Mouse (Mus musculus): ENCODE results near the gene Tmem178b. TPM values are rescaled to one million over a fixed set of nuclear protein-coding genes. Genes with fewer than 3 reads are reported as not detected.

The Tmem178b gene
- polyA plus RNA-seq, 1 experiment from 2014 or later, result not detected

DNA sequence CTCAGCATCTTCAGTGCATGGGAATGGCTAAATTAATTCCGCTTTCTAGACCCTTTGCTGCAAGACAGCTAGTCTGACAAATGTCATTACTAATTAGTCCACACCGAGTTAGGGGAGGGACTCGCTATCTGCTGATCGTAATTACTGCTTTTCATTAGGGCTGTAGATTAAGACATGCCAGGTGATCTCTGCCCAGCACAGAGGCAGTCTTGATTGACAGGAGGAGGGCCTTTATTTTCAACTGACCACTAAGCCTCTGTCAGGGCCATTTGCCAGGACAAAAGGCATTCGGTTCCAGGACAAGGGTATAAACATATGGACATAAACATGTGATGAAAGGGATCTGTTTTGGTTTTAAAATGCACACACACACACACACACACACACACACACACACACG, 264.3 kb downstream of the Tmem178b start:
- DNase-seq, result no peak
- no peaks in the 10 kb centered on the region for H3K36me3 ChIP-seq
- ATAC-seq (ENCODE audit: low read depth), result no peak
- H3K27me3 ChIP-seq, result no peaks in the 10 kb centered on the region
- no peaks in the 10 kb centered on the region for H3K9me3 ChIP-seq (replicated peaks)
- no peak overlapping the region for H3K27ac ChIP-seq
- no peak overlapping the region for H3K4me2 ChIP-seq
- H3K9ac ChIP-seq, result no peak overlapping the region
- WGBS (ENCODE audit: insufficient replicate concordance), result 67% methylated on average over 6 of the region's 6 CpGs
- H3K4me3 ChIP-seq (replicated peaks), result no peak overlapping the region
- H3K4me1 ChIP-seq (replicated peaks), result no peaks in the 10 kb centered on the region

GRCm38 (mm10) chr6:40137831-40138520, 264.9 kb downstream of the Tmem178b start:
- Histone ChIP-seq H3K9me3 (replicated peaks) (no peaks in the 10 kb centered on the region), H3K27ac (no peak overlapping the region), H3K36me3 (no peaks in the 10 kb centered on the region), H3K4me2 (no peak overlapping the region), H3K4me1 (replicated peaks) (no peaks in the 10 kb centered on the region), H3K27me3 (no peaks in the 10 kb centered on the region), H3K9ac (no peak overlapping the region), H3K4me3 (replicated peaks) (no peak overlapping the region)
- WGBS (ENCODE audit: insufficient replicate concordance), result 62% methylated on average over 7 of the region's 7 CpGs
- no peak for ATAC-seq (ENCODE audit: low read depth)
- DNase-seq, result no peak

GRCm38 (mm10) chr6:40142582-40142981, 269.5 kb downstream of the Tmem178b start:
- WGBS (ENCODE audit: insufficient replicate concordance), result 22% methylated on average over 5 of the region's 5 CpGs
- DNase-seq (no peak), ATAC-seq (ENCODE audit: low read depth) (no peak)
- Histone ChIP-seq H3K27me3 (no peaks in the 10 kb centered on the region), H3K9ac (no peak overlapping the region), H3K4me1 (replicated peaks) (no peaks in the 10 kb centered on the region), H3K4me2 (no peak overlapping the region), H3K27ac (no peak overlapping the region), H3K36me3 (no peaks in the 10 kb centered on the region), H3K9me3 (replicated peaks) (no peaks in the 10 kb centered on the region), H3K4me3 (replicated peaks) (no peak overlapping the region)

DNA sequence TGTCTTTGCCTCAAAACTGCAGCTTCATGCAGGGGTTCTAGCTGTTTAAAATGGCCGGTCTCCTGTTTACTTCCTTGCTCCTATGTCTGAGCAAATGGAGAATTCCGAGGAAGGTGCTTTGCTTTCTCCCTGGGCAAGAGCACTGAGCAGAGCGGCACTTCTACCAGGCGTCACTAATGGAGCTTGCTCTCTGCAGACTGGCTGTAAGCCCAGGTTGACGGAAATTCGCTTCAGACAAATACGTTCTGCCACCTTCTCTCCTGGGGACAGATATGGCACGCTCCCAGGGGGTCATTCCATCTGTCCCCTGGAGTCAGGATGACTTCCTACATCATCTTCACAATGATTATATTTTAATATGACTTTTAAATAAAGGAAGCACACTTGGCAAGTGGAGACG, 271.3 kb downstream of the Tmem178b start:
- DNase-seq (no peak), ATAC-seq (ENCODE audit: low read depth) (no peak)
- H3K9me3 ChIP-seq (replicated peaks), result no peaks in the 10 kb centered on the region
- no peaks in the 10 kb centered on the region for H3K27me3 ChIP-seq
- H3K27ac ChIP-seq, result no peak overlapping the region
- no peak overlapping the region for H3K4me2 ChIP-seq
- WGBS (ENCODE audit: insufficient replicate concordance), result 57% methylated on average over 9 of the region's 9 CpGs
- H3K36me3 ChIP-seq, result no peaks in the 10 kb centered on the region
- no peaks in the 10 kb centered on the region for H3K4me1 ChIP-seq (replicated peaks)
- no peak overlapping the region for H3K4me3 ChIP-seq (replicated peaks)
- no peak overlapping the region for H3K9ac ChIP-seq

GRCm38 (mm10) chr6:40145601-40146000, 272.5 kb downstream of the Tmem178b start:
- Histone ChIP-seq H3K27me3 (no peaks in the 10 kb centered on the region), H3K36me3 (no peaks in the 10 kb centered on the region), H3K4me2 (no peak overlapping the region), H3K9ac (no peak overlapping the region), H3K4me1 (replicated peaks) (no peaks in the 10 kb centered on the region), H3K4me3 (replicated peaks) (no peak overlapping the region), H3K27ac (no peak overlapping the region), H3K9me3 (replicated peaks) (no peaks in the 10 kb centered on the region)
- no peak for DNase-seq
- 55% methylated on average over 3 of the region's 3 CpGs for WGBS (ENCODE audit: insufficient replicate concordance)
- ATAC-seq (ENCODE audit: low read depth), result no peak

DNA sequence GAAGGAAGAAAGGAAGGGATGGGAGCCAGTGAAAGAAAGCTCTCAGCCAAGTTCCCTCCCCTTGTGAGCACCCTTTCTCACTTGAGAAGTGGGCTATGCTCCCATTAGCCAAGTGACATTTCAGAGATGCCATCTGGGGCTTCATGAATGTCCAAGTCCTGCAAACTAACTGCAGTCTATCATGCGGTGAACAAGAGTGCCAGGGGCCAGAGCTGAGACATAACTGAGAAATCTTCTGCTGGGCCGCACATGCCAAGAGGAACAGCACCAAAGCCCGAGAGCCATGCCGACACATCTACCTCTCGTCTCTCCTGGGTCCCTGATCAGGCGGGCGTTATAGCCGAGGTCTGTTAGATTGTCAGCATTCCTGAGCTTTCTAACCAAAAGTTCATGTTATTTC, 279.2 kb downstream of the Tmem178b start:
- no peak overlapping the region for H3K9ac ChIP-seq
- H3K9me3 ChIP-seq (replicated peaks), result no peaks in the 10 kb centered on the region
- H3K36me3 ChIP-seq, result no peaks in the 10 kb centered on the region
- no peak for DNase-seq
- H3K27me3 ChIP-seq, result no peaks in the 10 kb centered on the region
- WGBS (ENCODE audit: insufficient replicate concordance), result 77% methylated on average over 8 of the region's 8 CpGs
- H3K27ac ChIP-seq, result no peak overlapping the region
- ATAC-seq (ENCODE audit: low read depth), result no peak
- no peak overlapping the region for H3K4me2 ChIP-seq
- H3K4me3 ChIP-seq (replicated peaks), result no peak overlapping the region
- no peaks in the 10 kb centered on the region for H3K4me1 ChIP-seq (replicated peaks)

GRCm38 (mm10) chr6:40161381-40161780, 288.3 kb downstream of the Tmem178b start:
- DNase-seq (no peak), ATAC-seq (ENCODE audit: low read depth) (no peak)
- Histone ChIP-seq H3K4me3 (replicated peaks) (no peak overlapping the region), H3K27me3 (no peaks in the 10 kb centered on the region), H3K27ac (no peak overlapping the region), H3K4me1 (replicated peaks) (no peaks in the 10 kb centered on the region), H3K36me3 (no peaks in the 10 kb centered on the region), H3K4me2 (no peak overlapping the region), H3K9me3 (replicated peaks) (no peaks in the 10 kb centered on the region), H3K9ac (no peak overlapping the region)
- 50% methylated on average over 5 of the region's 5 CpGs for WGBS (ENCODE audit: insufficient replicate concordance)

GRCm38 (mm10) chr6:40173559-40173958, 300.5 kb downstream of the Tmem178b start:
- H3K27ac ChIP-seq, result no peak overlapping the region
- no peaks in the 10 kb centered on the region for H3K36me3 ChIP-seq
- no peak overlapping the region for H3K4me2 ChIP-seq
- no peaks in the 10 kb centered on the region for H3K27me3 ChIP-seq
- H3K9me3 ChIP-seq (replicated peaks), result no peaks in the 10 kb centered on the region
- WGBS (ENCODE audit: insufficient replicate concordance), result 55% methylated on average over 6 of the region's 6 CpGs
- no peak overlapping the region for H3K9ac ChIP-seq
- no peaks in the 10 kb centered on the region for H3K4me1 ChIP-seq (replicated peaks)
- DNase-seq (no peak), ATAC-seq (ENCODE audit: low read depth) (no peak)
- no peak overlapping the region for H3K4me3 ChIP-seq (replicated peaks)

DNA sequence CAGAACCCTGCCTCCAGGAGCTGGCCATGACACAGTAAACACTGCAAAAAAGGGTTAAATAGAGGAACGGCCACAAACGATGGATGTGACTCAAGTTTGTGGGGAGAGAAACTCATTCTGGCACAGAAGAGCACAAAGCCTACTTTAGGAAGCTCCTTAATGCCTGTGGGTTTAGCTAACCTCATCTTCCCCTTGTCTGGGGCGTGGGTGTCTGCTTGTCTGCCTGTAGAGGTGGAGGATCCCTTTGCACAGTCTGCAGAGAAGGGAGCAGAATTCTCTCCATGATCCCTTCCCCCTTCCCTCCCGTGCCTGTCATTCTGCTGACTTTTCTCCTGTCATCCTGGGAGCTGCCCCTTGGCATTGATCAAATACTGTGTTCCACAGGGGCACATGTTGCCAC, 304.8 kb downstream of the Tmem178b start:
- H3K27me3 ChIP-seq, result no peaks in the 10 kb centered on the region
- 33% methylated on average over 4 of the region's 4 CpGs for WGBS (ENCODE audit: insufficient replicate concordance)

DNA sequence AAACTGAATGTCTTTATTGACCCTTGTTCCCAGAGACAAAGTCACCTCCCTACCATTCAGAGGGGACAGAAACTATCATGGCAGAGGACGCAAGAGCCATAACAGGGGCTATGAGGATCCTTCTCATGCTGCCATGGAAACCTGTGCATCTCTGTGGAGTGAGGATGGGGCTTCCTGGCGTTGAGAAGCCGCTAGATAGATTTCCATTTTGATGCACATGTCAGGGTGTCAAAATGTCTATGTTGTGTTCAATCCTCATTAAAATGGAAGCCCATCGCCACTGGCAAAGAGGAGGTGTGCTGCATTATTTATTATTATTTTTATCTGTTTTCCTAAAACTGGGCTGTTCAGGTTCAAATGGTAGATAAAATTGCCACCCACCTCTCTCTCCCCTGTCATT, 307.5 kb downstream of the Tmem178b start:
- no peak overlapping the region for H3K4me2 ChIP-seq
- no peaks in the 10 kb centered on the region for H3K4me1 ChIP-seq (replicated peaks)
- DNase-seq, result no peak
- no peak overlapping the region for H3K4me3 ChIP-seq (replicated peaks)
- H3K27ac ChIP-seq, result no peak overlapping the region
- WGBS (ENCODE audit: insufficient replicate concordance), result 73% methylated on average over 4 of the region's 4 CpGs
- H3K9me3 ChIP-seq (replicated peaks), result no peaks in the 10 kb centered on the region
- H3K9ac ChIP-seq, result no peak overlapping the region
- ATAC-seq (ENCODE audit: low read depth), result no peak
- H3K27me3 ChIP-seq, result no peaks in the 10 kb centered on the region
- H3K36me3 ChIP-seq, result no peaks in the 10 kb centered on the region

More for the DNA sequence above, 304.8 kb downstream of the Tmem178b start:
- no peak overlapping the region for H3K27ac ChIP-seq
- H3K4me2 ChIP-seq, result no peak overlapping the region
- no peak overlapping the region for H3K9ac ChIP-seq
- H3K4me3 ChIP-seq (replicated peaks), result no peak overlapping the region
- H3K36me3 ChIP-seq, result no peaks in the 10 kb centered on the region
- ATAC-seq (ENCODE audit: low read depth) (no peak), DNase-seq (no peak)
- no peaks in the 10 kb centered on the region for H3K9me3 ChIP-seq (replicated peaks)
- H3K4me1 ChIP-seq (replicated peaks), result no peaks in the 10 kb centered on the region

DNA sequence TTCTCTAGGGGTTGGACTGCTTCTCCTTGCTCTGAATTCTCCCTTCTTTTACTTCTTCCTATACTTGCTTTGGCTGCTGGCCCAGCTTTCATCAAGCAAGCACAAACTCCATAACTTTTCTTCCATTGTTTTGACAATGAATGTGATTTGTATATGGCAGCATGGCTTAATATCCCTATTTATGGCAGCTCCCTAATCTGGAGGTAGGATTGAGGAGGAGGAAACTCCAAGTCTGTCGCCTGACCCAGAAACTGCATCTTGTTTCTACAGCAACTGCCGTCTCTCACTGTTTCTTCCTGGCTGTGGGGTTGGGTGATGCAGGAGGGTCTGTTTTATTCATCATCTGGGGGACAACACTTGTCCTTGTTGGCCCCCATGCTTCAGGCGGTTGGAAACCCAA, 327.6 kb downstream of the Tmem178b start:
- no peaks in the 10 kb centered on the region for H3K9me3 ChIP-seq (replicated peaks)
- 54% methylated on average over 3 of the region's 3 CpGs for WGBS (ENCODE audit: insufficient replicate concordance)
- H3K36me3 ChIP-seq, result no peaks in the 10 kb centered on the region
- no peak overlapping the region for H3K9ac ChIP-seq
- H3K4me2 ChIP-seq, result no peak overlapping the region
- H3K4me3 ChIP-seq (replicated peaks), result no peak overlapping the region
- no peaks in the 10 kb centered on the region for H3K27me3 ChIP-seq
- no peak overlapping the region for H3K27ac ChIP-seq
- no peak for DNase-seq
- no peaks in the 10 kb centered on the region for H3K4me1 ChIP-seq (replicated peaks)
- ATAC-seq (ENCODE audit: low read depth), result no peak

- no peaks in the 10 kb centered on the region for H3K27me3 ChIP-seq
- no peak overlapping the region for H3K4me2 ChIP-seq
- 27% methylated on average over 2 of the region's 2 CpGs for WGBS (ENCODE audit: insufficient replicate concordance)
- no peaks in the 10 kb centered on the region for H3K4me1 ChIP-seq (replicated peaks)
- ATAC-seq (ENCODE audit: low read depth), result no peak
- H3K27ac ChIP-seq, result no peak overlapping the region
- H3K9me3 ChIP-seq (replicated peaks), result no peaks in the 10 kb centered on the region
- H3K9ac ChIP-seq, result no peak overlapping the region
- no peak for DNase-seq
- no peaks in the 10 kb centered on the region for H3K36me3 ChIP-seq
- no peak overlapping the region for H3K4me3 ChIP-seq (replicated peaks)
These were observed 329.5 kb downstream of the Tmem178b start for GRCm38 (mm10) chr6:40202602-40203001.

Data from liver, embryonic 13.5 days (tissue).